Mouse (Mus musculus): ENCODE measurements around the gene Ankmy2.
"Not testable (repeated sequence)": the region's sequence is repeated elsewhere in the genome, so short reads cannot be mapped to it uniquely, and the experiment has no call there.

Ankmy2 gene

DNA sequence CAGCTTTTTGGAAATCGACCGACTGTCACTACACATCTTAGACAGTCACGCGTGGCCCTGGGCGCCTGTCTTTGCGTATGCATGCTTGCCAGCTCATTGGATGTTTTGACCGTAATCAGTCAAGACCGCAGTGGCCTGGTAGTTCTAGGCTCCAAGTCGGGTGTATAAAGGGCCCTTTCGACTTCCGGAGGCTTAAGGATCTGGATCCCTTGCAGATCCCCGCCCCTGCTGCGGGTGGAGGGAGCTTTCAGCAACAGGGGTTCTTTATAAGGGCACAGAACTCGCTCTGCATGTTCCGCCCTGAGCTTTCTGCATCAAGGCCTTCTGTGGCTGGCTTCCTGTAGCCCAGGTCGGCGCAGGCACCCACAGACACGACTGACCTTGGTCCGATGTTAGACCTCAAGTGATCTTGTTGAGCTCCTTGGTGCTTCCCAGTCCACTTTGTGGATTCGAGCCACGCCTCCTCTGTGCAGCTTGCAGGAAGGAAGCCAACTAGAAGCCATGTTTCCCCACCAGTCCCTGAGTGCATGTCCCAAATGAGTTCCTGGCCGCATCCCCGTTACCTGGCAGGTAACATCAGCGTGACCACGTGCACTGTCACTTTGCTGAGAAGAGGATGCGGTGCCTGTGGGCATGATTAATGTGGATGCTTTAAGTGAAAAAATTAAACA, 859 bp downstream of the Ankmy2 start, which contains the start of gene Bzw2:
Gene Bzw2, minus strand, starts transcription at position 443 of the 671 bp plus-strand sequence.
- peak; percentile 66 to 73 for DNase-seq (ENCODE audit: low spot score in 2 of 2)

- DNase-seq (ENCODE audit: low spot score in 2 of 2) = no peak
Observed at GRCm38 (mm10) chr12:36164126-36164791, 7.3 kb downstream of the Ankmy2 start.

DNA sequence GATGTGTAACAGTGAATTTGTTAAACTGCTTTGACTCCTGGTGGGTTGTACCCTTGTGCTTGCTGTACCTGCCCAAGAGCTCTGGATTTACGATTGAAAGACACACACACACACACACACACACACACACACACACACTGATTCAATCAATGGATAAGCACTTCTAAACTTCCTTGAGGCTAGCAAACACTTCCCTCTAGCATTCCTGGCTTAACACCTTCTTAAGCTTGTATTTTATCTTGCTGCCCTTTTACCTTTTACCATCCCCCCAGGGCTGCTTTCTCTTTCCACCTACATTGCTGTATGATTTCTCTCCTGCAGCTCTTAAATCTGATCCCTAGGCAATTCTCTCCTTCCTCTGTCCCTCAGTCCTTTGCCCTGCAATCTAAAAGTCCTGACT, 8.4 kb downstream of the Ankmy2 start:
- DNase-seq (ENCODE audit: low spot score in 2 of 2) = no peak

GRCm38 (mm10) chr12:36177227-36177626, 20.3 kb downstream of the Ankmy2 start:
- no peak for DNase-seq (ENCODE audit: low spot score in 2 of 2)

DNA sequence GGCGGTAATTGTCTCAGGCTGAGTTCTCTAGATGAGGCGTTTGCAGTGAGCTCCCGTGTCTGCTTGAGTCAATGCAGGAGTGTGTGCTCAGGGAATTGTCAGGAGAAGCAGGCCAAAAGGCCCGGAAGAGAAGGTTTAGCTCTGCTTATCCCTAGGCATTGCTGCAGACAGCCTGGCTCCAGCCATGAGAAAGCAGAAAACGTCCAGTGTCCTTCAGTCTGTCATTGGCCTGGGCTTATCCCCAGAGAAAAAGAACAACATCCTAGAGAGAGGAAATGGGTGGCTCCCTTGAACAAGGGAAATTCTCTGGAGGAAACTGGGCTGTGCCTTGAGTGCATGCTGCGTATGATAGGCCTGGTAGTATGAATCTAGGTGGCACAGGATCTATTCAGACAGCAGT, 25.7 kb downstream of the Ankmy2 start:
- DNase-seq (ENCODE audit: low spot score in 2 of 2) = no peak

DNA sequence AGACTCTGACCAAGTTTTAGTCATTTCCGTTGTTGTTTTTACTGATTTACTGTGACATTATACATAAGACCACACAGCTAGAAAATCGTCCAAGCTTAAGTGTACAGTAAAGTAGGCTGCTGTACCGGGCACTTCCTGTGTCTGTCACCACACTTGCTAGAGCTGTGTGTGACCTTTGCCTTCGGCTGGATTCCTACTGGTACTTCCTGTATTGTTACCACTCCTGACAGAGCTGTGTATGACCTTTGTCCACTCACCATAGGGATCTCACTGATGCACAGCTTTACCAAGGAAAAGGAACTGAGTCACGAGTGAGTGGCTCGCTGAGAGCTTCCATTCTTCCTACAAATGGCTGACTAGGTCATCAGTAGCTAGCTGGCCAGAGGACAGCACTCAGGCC, 30.2 kb downstream of the Ankmy2 start:
- no peak for DNase-seq (ENCODE audit: low spot score in 2 of 2)

DNA sequence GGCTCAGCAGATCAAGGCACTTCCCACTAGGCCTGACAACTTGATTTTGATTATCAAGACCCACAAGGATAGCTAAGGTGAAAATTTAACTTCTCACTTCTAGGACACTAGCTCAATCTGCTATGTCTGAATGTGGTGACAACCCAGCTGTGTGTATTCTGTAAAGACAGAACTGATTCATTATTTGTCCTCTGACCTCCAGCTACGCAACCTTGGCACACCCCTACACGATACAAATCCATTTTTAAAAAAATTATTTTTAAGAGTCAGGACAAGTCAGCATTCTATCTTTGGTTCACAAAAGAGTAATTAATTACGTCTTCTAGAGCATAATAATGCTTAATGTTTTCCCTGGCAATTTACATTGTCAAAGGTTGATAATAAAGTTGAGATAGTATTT, 32.7 kb downstream of the Ankmy2 start:
- DNase-seq (ENCODE audit: low spot score in 2 of 2) = no peak

- no peak for DNase-seq (ENCODE audit: low spot score in 2 of 2)
Observed at GRCm38 (mm10) chr12:36190343-36190742, 33.4 kb downstream of the Ankmy2 start.

GRCm38 (mm10) chr12:36194976-36195375, 38.1 kb downstream of the Ankmy2 start:
- no peak for DNase-seq (ENCODE audit: low spot score in 2 of 2)

DNA sequence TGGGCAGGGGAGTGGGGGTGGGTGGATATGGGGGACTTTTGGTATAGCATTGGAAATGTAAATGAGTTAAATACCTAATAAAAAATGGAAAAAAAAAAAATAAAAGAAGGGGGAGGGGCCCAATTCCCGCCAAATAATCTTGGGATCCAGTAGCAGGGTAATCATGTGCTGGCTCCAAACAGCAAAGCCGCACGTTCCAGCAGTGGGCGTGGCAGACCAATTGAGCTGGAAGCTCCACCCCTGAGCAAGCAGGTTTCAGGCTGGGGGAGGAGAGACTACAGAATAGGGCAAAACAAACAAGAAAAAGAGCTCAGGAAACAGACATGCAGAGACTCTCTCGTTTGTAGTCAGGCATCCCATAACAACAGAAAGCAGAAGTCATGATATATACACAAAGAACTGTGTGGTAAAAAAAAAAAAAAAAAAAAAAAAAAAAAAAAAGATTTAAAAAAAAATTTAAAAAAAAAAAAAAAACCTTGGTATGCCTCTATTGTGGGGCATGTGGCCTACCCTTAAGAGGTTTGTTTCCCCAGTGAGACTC, 48.7 kb downstream of the Ankmy2 start:
- not testable (repeated sequence) for DNase-seq (ENCODE audit: low spot score in 2 of 2)

DNA sequence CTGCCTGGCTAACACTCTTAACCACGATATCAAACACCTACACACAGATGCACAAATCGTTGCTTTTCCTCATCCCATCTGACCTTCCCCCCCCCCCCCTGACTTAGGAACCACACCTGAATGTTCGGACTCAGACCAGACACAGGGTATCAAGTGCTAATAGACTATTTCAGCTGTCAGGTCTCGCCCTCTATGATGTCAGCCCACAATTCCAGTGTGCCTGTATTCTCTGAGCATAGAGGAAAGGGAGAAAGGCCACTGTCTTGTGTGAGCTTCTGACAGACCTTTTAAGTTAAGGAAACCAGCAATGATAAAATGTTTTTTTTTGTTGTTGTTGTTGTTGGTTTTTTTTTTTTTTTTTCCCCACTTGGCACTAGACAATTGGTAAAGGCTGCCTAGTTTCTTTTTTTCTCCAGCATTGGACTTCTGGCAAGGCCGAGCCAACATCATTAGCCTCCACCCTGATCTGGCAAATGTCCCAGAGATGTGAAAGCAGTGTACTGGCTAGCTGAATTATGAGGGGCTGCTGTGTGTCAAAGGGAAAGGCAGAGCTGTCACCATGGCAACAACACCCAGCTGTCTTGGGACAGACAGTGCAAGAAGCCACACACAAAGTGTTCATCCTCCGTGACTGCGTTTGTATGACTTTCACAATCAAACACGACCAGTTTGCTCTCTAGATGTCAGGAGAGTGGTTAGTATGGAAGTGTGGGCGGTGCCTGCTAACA, 50.3 kb downstream of the Ankmy2 start:
- DNase-seq (ENCODE audit: low spot score in 2 of 2) = peak in 1 of 2 experiments; percentile 63

GRCm38 (mm10) chr12:36207800-36208148, 50.9 kb downstream of the Ankmy2 start:
- no peak for DNase-seq (ENCODE audit: low spot score in 2 of 2)

DNA sequence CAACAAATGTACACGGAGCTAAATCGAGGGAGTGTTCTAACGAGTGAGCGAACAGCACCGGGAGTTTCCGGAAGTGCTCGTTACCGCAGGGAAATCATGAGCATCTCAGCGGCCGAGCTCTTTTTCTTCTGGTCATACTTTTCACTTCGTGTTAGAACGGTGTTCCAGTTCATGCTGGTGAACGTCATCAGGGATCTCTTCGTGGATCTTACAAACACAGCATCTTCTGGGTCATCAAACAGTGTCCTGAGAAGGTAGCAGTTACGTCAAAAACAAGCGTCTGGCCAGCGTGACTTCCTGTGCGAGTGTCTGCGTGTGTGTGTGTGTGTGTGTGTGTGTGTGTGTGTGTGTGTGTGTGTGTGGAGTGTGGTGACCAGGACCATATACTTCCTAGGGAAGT, 51.5 kb downstream of the Ankmy2 start:
- no peak for DNase-seq (ENCODE audit: low spot score in 2 of 2)

- DNase-seq (ENCODE audit: low spot score in 2 of 2) = no peak
Observed at GRCm38 (mm10) chr12:36210096-36210495, 53.2 kb downstream of the Ankmy2 start.

- no peak for DNase-seq (ENCODE audit: low spot score in 2 of 2)
Observed at GRCm38 (mm10) chr12:36214389-36215148, 57.7 kb downstream of the Ankmy2 start.

DNA sequence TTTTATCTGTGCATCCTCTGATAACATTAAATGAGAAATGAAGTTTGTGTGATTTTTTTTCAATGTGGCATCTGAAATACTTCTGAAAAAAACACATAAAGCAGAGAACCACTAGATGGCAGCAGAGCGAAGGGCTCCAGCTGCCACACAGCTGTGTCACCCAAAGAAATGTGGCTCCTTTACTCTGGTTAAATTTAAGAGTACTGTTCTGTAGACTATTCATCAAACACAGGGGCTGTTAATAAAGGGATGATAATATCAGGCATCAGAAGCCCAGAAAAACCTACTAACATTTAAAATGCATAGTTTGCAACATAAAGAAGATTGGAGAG, 58.2 kb downstream of the Ankmy2 start:
- DNase-seq (ENCODE audit: low spot score in 2 of 2) = no peak

- no peak for DNase-seq (ENCODE audit: low spot score in 2 of 2)
Observed at GRCm38 (mm10) chr12:36216230-36216629, 59.3 kb downstream of the Ankmy2 start.

- DNase-seq (ENCODE audit: low spot score in 2 of 2) = no peak
Observed at GRCm38 (mm10) chr12:36216905-36217304, 60.0 kb downstream of the Ankmy2 start.

GRCm38 (mm10) chr12:36224392-36224791, 67.5 kb downstream of the Ankmy2 start:
- DNase-seq (ENCODE audit: low spot score in 2 of 2) = no peak

GRCm38 (mm10) chr12:36231386-36231785, 74.5 kb downstream of the Ankmy2 start:
- no peak for DNase-seq (ENCODE audit: low spot score in 2 of 2)

- no peak for DNase-seq (ENCODE audit: low spot score in 2 of 2)
Observed at GRCm38 (mm10) chr12:36241171-36241570, 84.3 kb downstream of the Ankmy2 start.

Measured in urinary bladder, postnatal 4 days (tissue).